Mouse (Mus musculus) megakaryocyte, embryonic 14.5 days (primary cell): ENCODE results near the gene Rab13.

Experiments
- FLI1 ChIP-seq: IDR thresholded peaks from 2 replicates; pipeline ENCODE4 v1.6.1; 2012; ENCODE audit warnings: low read length, inconsistent platforms, mixed read lengths
- GATA1 ChIP-seq: IDR thresholded peaks from 3 replicates; pipeline ENCODE4 v1.6.1; 2012; ENCODE audit warnings: mixed read lengths, low read length, inconsistent platforms, borderline replicate concordance

DNA sequence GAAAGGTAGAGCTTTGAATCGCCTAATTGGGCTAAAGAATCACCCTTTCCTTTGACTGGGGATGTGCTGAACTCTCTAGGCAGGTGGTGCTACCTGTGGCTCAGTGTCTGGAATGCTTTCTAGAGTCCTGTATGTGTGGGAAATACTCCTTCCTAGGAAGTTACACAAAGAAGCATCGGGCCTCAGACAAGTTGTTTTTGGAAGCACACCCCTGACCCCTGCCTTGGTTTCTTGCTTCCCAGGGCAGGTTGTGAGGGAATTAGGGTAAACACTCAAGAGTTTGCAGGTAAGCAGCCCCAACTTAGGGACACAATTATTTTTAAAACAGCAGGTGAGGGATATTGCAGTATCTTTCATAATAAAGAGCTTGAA is 41.7 kb downstream of the Rab13 start:
- TF ChIP-seq FLI1 (no peak), GATA1 (no peak)
